Mouse (Mus musculus) liver, adult (tissue): ENCODE data around the gene March7.

Source experiments
- GATA4 ChIP-seq: IDR thresholded peaks from 2 replicates; pipeline ENCODE4 v1.6.1; 2014; ENCODE audit warnings: mild to moderate bottlenecking, low read length; ENCODE audit not compliant: insufficient replicate concordance

March7 gene

DNA sequence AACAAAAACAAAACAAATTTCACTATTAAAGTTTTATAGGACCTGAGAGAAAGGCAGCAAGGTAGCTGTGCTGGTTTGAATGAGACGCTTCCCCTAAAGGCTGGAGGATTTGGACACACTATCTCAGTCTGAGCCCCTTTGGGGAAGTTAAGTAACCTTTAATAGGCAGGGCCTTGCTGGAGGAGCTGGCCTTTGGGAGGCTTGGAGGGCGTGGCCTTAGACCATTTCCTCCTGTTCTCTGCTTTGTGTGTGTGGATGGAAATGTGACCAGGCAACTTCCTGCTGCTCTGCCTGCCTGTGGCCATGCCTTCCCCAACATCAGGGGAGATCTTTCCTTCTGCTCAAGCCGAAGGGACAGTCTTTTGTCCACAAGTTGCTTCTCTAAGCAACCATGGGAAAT is 88.6 kb downstream of the March7 start:
- TF ChIP-seq GATA4: no peak

DNA sequence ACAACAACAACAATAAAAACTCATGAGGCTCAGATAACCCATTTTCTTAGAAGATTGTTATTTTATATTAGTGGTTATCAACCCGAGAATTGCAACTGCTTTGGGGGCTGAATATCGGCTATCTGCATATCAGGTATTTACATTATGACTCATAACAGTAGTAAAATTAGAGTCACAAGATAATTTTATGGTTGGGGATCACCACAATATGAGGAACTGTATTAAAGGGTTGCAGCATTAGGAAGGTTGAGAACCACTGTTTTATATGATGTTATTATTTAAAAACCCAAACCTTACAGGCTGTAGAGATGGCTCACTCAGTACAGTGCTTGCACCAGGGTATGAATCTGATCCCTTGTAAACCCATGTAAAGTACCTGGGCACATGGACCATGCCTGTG is 89.6 kb downstream of the March7 start:
- no peak for TF ChIP-seq GATA4
